Mouse (Mus musculus) gastrocnemius, postnatal 14 days (tissue): ENCODE measurements around the gene Spata2l. TPM values are rescaled to one million over a fixed set of nuclear protein-coding genes. Genes with fewer than 3 reads are reported as not detected.
"Not testable (repeated sequence)": the region's sequence is repeated elsewhere in the genome, so short reads cannot be mapped to it uniquely, and the experiment has no call there.

Source experiments
- DNase-seq: peaks from one replicate; pipeline ENCODE4 v3.0.0; 2021; ENCODE audit warnings: mixed read lengths
- intact Hi-C: fragments of 180-260 bp; cut with DNase I; formaldehyde crosslinking; loops from one replicate; pipeline ENCODE4 v1.15.1; 2025; ENCODE audit warnings: low total_unique reads
- total RNA-seq, 2 experiments: library from RNA; stranded (reverse); gene quantifications; 2 replicates each; pipeline ENCODE4 v1.2.3; 2021

Gene Spata2l
- total RNA-seq, 2 experiments from 2014 or later = 0.86 to 1.4 TPM

DNA sequence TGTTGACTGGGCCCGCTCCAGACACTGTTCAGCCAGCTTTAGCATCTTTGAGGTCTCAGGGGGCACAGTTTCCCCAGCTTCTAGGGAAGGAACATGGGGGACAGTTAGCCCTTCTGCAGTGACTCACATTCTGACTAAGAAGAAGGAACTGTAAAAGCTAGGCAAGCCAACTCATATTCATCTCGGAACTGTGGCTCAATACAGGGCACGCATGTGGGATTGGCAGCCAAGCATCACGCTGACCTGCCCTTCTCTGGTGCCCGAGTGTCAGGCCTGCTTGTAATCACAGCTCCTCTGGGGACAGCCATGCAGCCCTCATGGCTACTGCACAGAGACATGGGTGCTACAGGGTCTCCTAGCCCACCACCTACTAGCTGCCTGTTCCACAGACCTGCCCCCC is 14.9 kb upstream of the Spata2l start:
- intact Hi-C loops = no loop called here
- no peak for DNase-seq

DNA sequence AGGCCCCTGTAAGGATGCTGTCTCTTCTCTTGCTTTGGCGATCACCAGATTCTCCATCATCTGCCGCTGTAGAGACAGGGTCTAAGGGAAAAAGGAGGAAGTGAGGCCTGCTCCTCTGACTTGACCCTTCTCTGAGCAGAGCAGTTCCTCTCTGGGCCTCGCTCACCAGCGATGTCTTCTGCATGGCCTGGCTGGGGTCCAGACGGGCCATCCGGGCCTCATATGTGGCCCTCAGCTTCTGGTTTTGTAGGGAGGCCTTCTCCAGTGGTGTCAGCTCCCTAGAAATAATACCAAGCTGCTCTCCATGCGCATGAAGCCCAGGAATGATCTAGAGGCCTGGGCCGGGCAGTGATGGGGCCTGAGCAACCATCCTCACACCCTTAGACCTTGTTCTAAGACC is 12.6 kb upstream of the Spata2l start:
- intact Hi-C loops = no loop called here
- DNase-seq = no peak

DNA sequence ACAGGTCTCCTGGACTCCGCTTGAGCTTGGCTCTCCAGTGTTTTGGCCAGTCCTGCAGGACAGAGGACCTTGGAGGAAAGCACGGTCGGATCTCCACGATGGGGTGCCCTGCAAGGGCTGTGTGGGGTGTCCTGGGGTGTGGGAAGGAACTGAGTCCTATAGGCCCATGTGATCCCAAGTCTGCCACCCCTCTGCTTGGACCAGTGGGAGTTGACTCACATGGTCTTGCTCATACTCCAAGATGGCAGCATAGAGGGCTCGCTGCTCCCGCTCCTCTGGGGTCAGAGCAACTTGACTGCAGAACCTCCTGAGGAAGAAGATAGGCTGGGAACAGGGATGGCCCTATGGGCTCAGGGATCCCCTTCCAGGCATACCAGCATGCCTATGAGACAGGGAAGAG is 11.7 kb upstream of the Spata2l start:
- intact Hi-C loops = no loop called here

DNA sequence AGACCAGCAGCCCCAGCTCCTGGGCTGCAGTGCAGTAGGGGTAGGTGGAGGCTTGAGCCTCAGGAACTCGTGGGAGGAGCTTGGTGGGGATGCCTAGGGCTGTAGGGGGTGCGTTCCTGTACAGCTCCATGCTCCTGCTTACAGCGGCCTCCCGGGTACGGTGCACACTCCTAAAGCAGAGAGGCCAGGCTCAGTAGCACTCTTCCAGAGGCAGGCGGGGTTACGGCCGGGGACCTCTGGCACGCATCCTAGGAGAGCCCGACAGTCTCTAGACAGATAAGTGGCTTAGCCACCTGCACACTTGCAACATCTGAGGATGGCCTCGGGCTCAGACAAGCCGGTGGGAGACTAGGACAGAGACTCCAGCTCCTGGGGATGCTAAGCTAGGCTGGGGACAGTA is 9.5 kb upstream of the Spata2l start:
- no peak for DNase-seq
- intact Hi-C loops = no loop called here

More for the DNA sequence above, 11.7 kb upstream of the Spata2l start:
- no peak for DNase-seq

DNA sequence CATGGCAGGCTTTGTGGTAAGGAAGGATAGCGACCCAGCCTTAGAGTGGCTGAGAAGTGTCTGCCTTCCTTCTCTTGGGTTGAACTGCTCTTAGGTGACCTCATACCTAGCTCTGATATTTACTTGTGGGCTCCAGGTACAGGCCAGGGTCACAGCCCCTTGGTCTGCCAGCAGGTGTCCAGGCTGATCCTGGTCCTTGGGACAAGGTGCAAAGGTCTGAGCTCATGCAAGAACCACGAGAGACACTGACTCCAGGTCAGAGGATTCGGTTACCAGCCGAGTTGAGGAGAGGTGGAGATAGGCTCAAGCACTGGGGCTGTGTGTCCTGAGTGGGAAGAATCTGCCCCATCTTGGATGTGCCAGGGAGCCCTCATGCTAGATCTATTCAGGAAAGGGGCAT is 8.3 kb upstream of the Spata2l start:
- no peak for DNase-seq
- intact Hi-C loops = no loop called here

DNA sequence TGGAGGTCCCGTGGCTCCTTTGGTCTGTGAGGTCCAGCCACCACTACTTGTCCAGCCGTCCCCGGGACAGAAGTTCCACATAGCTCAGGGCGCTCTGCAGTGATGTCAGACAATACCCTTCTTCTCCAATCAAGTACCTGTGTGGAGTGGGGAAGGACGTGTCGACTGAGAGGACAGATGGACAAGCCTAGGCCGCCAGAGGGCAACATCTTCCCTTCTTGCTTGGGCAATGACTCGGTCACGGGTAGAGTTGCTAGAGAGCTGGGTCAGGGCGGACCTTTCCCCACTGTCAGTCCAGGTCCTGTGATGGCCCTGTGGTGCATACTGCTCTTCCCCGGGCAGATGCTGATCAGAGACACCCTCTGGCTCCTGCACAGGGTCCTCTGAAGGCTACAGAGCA is 7.0 kb upstream of the Spata2l start:
- intact Hi-C loops = no loop called here
- DNase-seq = no peak

DNA sequence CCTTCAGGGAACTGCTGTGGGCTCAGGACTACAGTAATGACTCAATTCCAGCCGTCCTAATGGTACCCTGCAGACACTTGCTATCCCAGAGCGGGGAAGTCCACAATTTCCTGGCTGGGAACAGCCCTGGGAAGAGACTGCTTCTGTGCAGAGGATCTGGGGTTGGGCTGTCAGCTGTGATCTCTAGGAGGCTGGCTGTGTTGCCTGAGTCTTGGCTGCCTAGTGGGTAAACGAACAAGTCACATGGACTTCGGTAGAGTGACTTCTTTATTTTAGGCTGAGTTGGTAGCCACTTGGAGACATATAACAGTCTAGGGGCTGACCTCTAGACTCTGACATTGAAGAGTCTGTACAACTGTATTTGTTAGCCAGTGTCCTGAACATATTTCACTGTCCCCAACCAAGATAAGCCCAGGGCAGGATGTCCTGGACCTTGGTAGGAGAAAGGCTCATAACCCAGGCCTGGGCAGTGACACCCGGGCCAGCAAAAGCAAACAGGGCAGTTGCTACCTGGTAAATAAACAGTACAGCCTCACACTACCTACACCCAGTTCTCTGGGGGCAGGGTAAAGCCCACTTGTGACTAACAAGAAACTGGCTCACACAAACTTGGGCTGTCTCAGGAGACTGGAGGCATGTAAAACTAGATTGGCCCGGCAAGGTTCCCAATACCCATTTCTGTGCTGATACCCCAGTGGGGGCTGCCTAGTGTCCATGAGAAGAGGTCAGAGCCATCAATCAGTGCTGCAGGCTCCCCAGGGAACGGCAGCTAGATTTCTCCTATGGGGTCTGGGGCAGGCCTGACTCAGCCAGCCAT is 6.3 kb upstream of the Spata2l start:
- no peak for DNase-seq
- intact Hi-C loops = no loop called here

DNA sequence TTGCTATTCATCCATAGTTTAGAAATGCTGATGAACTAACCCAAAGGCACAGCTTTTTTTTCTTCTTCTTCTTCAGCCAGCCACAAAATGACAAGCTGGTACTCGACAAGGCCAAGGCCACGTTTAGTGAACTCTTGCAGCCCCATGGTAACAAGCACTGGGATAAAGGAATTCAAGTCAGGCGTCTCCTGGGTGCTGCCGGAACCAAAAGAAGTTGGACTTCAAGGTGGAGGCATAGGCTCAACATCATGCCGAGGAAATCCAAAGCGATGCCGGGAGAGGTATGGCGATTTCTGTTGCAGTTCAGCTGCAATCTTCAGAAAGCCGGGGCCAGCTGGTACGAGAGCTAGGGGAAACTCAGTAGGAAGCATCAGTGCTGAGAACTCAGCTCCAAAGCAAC is 3.4 kb upstream of the Spata2l start:
- no peak for DNase-seq
- intact Hi-C loops = no loop called here

DNA sequence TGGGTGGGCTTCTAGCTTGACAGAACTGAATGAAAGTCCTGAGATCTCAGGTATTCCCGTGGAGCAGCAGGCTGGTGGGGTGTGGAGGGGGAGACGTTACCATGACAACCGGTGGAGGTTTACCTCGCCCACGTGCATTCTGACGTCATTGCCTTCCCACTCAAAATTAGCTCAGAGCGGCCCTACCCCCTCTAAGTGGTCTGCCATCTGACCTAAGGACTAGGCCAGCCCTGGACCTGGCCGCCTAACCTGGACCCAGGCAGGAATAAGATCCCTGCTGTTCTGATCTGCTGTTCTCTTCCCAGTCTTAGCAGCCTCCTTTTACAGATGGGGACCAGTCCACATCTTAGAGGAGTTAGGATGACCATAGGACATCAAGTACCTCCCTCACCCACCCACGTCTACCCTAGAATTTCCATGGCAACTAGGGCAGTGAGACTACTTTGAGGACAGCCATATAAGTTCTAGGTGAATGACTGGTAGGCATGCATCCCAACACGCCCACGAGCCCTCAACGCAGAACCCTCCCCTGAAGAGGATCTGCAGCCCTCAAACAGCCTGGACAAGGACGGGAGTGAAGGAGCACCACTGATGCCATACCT is 1.0 kb downstream of the Spata2l start:
- intact Hi-C loops = no loop called here
- no peak for DNase-seq

DNA sequence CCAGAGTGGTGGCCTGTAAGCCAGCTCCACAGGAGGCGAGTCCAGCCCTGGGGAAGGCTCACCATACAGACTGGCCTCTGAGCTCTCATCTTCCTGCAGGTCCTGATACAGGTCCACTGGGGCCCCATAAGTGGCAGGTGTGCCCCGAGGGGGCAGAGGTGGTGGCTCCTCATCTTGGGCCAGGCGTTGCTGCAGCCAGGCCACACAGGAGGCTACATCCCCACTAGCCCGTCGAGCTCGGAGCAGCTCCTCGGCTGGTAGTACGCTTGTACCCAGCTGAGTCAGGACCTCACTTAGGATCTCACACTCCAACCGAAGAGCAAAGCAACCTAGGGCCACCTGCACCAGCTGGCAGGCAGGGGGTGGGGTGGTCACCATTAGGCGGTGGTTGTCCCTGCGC is 2.3 kb downstream of the Spata2l start:
- no peak for DNase-seq
- intact Hi-C loops = no loop called here

DNA sequence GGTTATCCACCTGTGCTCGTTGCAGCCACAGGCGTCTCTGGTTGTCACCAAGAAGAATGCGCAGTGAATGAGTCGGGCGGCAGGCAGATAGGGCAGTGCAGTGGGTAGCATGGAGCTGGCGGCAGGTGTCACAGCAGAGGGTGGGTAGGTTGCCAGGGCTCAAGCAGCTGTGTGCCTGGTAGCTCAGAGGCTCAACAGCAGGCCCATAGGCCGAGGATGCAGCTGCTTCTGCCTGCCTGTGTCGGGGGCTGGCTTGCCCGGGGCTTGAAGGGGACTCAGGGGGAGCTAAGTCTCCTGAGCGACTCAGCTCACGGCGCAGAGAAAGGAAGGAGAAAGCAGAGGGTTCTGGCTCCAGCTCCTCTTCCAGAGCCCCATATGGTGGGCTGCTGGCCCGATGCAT is 2.7 kb downstream of the Spata2l start:
- intact Hi-C loops = no loop called here
- peak; percentile 47 for DNase-seq

DNA sequence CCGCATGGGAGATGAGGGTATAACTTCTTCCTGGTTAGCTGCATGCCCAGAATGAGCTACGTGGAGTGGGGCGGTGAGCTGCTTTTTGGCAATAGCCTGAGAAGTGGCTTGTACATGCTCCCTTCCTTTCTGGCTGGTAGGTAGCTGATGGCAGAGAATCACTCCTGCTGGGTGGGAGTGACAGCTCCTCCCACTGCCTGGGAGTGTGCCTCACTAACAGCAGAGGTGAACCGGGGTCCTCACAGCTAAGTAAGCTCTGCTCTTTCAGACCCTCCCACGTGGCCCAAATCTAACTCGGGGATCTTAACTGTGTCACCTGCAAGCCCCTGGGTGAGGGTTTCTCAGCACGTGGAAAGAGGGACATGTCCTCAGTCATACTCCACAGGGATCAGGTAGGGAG is 3.5 kb downstream of the Spata2l start:
- DNase-seq = no peak
- intact Hi-C loops = no loop called here

DNA sequence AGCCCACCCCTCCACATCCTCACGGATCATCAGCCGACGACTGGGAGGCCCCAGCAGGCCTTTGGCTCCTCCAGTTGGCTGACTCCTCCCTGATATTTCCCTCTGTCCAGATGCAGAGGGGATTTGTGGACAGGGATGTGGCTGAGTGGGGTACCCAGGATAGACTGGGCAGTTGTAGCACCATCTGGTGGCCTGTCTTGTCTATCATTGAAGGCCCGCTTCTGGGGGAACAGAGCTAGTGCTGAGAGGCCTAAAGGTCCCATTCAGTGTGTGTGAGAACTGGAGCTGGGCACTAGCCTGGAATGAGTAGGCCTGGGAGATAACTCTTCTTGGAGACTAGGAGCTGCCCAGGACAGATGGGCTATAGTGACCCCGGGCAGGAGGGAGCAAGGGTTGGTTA is 4.3 kb downstream of the Spata2l start:
- intact Hi-C loops = no loop called here
- no peak for DNase-seq

DNA sequence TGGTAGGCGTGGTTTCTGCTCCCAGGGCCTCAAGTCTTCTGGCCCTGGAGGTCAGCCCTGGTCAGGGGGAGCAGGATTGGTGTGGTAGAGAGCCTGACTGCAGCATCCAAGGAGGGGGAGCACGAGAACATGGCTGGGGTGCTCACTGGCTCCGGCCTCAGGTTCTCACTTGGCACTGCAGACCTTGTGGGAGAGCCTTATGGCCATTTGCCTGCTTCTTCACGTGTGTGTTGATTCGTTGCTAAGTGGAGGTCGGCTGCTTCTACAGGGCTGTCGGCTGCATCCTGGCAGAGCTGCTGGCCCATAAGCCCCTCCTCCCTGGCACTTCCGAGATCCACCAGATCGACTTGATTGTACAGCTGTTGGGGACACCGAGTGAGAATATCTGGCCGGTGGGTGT is 5.7 kb downstream of the Spata2l start:
- DNase-seq, intact Hi-C loops: not testable (repeated sequence)

DNA sequence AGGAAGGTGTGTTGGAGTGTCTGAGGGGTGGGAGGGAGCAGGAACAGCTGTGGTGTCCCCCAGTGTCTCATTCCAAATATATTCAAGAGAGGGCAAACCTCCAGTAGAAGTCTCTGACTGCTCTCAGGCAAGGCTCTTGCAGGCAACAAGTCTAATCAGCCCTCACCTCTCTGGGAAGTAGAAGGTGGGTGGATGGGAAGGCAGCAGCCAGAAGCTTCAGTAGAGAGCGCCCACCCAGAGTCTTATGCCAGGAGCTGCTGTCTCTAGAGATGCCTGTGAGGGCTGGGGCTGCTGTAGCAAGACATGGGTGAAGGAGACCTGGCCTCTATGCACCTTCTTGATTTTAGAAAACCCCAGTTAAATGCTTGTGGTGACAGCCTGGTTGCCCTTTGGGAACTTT is 7.6 kb downstream of the Spata2l start:
- intact Hi-C loops = no loop called here
- no peak for DNase-seq

DNA sequence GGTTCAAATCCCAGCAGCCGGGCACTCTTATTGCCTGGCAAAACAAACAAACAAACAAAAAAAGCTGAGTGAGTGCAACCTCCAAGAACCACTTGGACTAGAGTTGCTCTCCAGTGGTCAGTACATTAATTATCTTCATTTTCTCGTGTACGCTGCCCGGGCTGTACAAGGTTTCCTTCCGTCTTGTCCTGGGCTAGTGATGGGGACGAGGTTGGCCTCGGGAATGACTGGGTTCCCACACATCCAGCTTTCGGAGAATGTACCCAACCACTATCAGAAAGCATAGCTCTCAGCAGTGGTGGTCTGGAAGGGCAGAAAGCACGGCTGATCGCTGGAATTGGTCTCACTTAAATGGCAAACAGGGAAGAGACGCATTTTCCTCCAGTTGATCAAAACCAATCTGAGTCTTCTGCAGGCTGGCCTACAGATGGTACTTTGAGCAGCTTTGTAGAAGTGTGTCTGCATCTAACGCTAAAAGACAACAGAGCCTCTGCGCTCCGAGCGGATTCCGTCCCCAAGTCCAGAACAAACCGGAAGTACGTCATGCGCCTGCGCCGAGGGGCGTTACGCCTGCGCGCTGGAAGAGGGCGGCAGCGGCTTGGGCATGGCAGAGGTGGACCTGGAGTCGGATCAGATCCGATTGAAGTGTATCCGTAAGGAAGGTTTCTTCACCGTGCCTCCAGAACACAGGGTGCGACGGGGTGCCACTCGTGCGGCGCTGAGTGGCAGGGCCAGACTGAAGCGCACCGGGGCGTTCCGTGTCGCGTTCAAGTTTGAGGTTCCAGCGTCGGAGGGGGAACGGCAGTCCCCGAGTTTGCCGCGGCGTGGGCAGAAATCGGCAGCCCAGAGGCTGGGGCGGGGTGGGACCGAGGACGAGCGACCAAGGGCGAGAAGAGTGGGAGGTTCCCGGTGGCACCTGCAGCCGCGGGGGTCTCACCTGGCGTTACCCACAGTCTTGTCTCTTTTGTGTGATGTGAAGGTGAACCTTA is 11.5 kb downstream of the Spata2l start, which contains the start of gene Cdk10:
Cdk10 (plus strand) TSS at position 565 of the 989 bp plus-strand sequence.
- peak; percentile 93 for DNase-seq
- intact Hi-C loops = no loop called here

DNA sequence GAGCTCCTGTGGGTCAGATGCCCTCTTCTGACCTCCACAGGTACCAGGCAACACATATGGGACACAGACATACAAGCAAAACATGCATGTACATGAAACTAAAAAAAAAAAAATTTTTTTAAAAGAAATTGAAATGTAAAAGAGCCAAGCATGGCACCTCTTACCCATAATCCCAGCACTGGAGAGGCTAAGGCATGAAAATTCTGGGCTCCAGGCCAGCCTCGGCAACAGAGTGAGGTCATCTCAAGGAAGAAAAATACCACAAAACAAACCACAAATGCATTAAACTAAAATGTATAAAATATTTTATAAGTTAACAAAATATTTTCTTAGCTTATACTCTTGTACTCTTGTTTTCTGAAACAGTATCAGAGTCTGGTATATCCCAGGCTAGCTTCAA is 15.1 kb downstream of the Spata2l start:
- no peak for DNase-seq
- intact Hi-C loops = no loop called here

DNA sequence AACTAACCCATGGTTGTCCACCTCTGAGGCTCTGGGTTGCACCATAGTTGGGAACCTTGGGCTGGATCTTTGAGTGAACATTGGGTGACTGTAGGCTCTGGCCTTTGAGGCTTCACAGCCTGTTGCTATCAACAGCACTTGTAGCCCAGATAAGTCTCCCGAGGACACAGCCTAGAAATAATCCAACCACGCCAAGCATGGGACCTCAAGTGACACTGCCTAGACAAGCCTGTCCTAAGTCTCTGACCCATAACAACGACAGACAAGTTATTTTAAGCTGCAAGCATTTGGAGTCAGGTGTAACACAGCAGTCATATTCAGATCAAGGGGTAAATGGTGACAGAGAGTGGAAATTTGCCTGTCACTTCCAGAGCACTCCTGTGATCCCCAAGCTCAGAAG is 20.6 kb downstream of the Spata2l start:
- intact Hi-C loops = no loop called here
- no peak for DNase-seq

DNA sequence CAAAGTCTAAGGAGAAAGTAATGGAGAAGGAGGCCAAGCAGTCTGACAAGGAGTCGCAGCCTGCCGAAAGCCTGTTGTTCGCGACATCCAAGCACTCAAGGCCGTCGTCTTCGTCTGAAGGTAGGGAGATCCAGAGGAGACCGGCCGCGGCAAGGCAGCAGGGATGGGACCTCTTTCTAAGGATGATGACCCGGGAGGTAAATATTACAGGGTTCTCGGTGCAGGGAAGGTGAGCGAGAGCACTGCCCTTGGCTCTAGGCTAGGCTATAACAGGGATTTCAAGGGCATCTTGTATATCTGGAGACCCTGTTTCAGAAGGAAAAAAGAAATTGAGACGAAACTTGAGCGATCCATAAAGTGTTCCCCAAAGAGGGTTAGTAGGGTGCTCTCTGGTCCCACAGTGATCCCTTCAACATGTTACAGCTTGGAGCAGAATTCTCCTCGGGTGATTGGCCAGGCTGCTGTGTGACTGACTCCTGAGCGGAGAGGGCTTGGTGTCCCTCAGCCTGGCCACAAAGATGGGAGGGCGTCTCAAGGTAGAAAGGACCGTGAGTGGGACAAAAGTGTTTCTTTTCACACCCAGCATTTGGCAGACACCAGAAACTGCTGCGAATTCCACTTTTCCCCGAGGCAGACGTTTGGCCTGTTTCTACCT is 22.8 kb downstream of the Spata2l start:
- no peak for DNase-seq
- intact Hi-C loops = no loop called here
